Mouse (Mus musculus) large intestine, adult 2 months (tissue): Measurements from ENCODE around the gene Sec24b. TPM values are rescaled to one million over a fixed set of nuclear protein-coding genes. Genes with fewer than 3 reads are reported as not detected.

ENCODE experiments used
- DNase-seq: peaks from one replicate; pipeline ENCODE4 v3.0.0-alpha.2; 2012; ENCODE audit warnings: low read depth, low spot score
- WGBS: fragments of 180-500 bp; shearing (Covaris S2); methylation state at CpG from one replicate; pipeline ENCODE4 v1.1.7; 2018; 5-methylcytosine and 5-hydroxymethylcytosine counted together
- polyA plus RNA-seq: library from polyadenylated mRNA; depleted of rRNA; stranded (reverse); fragments of >200 nt; gene quantifications from 2 replicates; pipeline ENCODE4 v1.2.3, GENCODE M21; 2012; rRNA removed

Sec24b gene
- polyA plus RNA-seq, 1 experiment = 27.0 TPM

DNA sequence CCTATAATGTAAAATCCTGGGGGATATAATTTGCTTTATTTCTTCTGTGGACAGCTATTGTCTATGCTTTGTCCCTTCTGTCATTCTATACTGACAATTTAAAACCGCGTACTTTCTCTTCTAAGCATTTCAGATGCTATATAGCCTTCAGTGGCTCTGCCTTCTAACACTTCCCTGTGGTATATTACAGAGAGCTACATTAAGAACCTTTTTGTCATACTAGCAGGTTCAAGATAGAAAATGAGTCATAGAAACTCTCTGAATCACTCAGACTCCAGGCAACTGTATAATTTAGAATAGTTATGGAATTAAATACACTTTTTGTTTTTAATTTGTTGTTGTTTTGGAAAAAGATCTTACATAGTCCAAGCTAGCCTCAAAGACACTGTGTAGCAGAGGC is 120.6 kb downstream of the Sec24b start:
- WGBS = 97% methylated on average over 2 of the region's 2 CpGs
- no peak for DNase-seq

- WGBS = 78% methylated on average over 7 of the region's 7 CpGs
- no peak for DNase-seq
These were observed 122.3 kb downstream of the Sec24b start for GRCm38 (mm10) chr3:129939058-129939457.

GRCm38 (mm10) chr3:129937848-129938247 is 123.5 kb downstream of the Sec24b start:
- DNase-seq = peak; percentile 52
- WGBS = 16% methylated on average over 3 of the region's 3 CpGs

DNA sequence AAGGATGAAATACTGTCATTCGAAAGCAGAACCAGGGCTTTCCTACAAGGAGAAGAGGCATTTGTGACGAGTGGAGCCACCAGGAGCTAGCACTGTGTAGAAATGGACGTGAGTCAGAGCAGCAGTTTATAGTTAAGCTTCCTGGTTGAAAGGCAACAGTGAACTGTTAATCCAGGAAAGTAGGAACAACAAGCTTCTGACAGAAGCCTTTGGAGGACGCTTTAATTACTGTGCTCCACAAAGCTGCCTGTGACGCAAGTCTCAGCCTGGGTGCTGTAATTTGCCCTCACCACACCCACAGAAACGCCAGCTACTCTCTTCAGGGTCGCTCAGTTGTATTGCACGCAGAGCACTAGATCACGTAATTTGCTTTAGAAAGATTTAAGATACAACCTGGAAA is 124.8 kb downstream of the Sec24b start:
- DNase-seq = peak; percentile 27

More for the DNA sequence above, 124.8 kb downstream of the Sec24b start:
- whole genome bisulfite sequencing = 17% methylated on average over 9 of the region's 9 CpGs

Other genes with a start within 250 kb of the Sec24b start
- gene Rrh, start 239.0 kb downstream of the Sec24b start, polyA plus RNA-seq = not detected in 2 replicates
- 25.7 and 26.0 TPM in 2 replicates for gene Gar1, start 230.2 kb downstream of the Sec24b start, polyA plus RNA-seq
- gene Cfi, start 225.7 kb downstream of the Sec24b start, polyA plus RNA-seq = 3.4 and 3.9 TPM in 2 replicates
- gene Pla2g12a, start 182.9 kb downstream of the Sec24b start, polyA plus RNA-seq = 17.2 and 20.1 TPM in 2 replicates
- 34.1 and 99.1 TPM in 2 replicates for gene Casp6, start 160.1 kb downstream of the Sec24b start, polyA plus RNA-seq
- 2.2 and 2.9 TPM in 2 replicates for gene Mcub, start 91.3 kb downstream of the Sec24b start, polyA plus RNA-seq
- 0.01 and 0.15 TPM in 2 replicates for gene Col25a1, start 69.9 kb upstream of the Sec24b start, polyA plus RNA-seq